Mouse (Mus musculus) limb, embryonic 14.5 days (tissue): ENCODE measurements around the gene Ptbp3. TPM values are rescaled to one million over a fixed set of nuclear protein-coding genes. Genes with fewer than 3 reads are reported as not detected.
"Not testable (repeated sequence)": the region's sequence is repeated elsewhere in the genome, so short reads cannot be mapped to it uniquely, and the experiment has no call there.

ENCODE experiments used
- ATAC-seq: fragments of 200-750 bp; cut with Nextera tagmentation; 2 replicates; pipeline ENCODE4 v1.8.0; 2017; ENCODE audit warnings: low read depth, moderate number of reproducible peaks, moderate TSS enrichment; ENCODE audit not compliant: low FRiP score
- DNase-seq: peaks from one replicate; pipeline ENCODE4 v3.0.0-alpha.2; 2015; ENCODE audit warnings: low spot score
- H3K27ac ChIP-seq: fragments of 300-500 bp; sonication (generic); replicated peaks from 2 replicates; pipeline ENCODE4 v1.5.1; 2014; ENCODE audit warnings: low read depth, mild to moderate bottlenecking, low read length, moderate library complexity, mixed read lengths
- H3K27me3 ChIP-seq: fragments of 300-500 bp; sonication (generic); 2 replicates; pipeline ENCODE4 v1.6.1; 2014; ENCODE audit warnings: low read length, mixed read lengths; ENCODE audit not compliant: control insufficient read depth, insufficient read depth
- H3K36me3 ChIP-seq: fragments of 300-500 bp; sonication (generic); 2 replicates; pipeline ENCODE4 v1.6.1; 2014; ENCODE audit warnings: mild to moderate bottlenecking, low read length, moderate library complexity, mixed read lengths; ENCODE audit not compliant: control insufficient read depth, insufficient read depth
- H3K4me1 ChIP-seq: fragments of 300-500 bp; sonication (generic); 2 replicates; pipeline ENCODE4 v1.6.1; 2014; ENCODE audit warnings: antibody characterized with exemption, low read length, mixed read lengths; ENCODE audit not compliant: control insufficient read depth, insufficient read depth
- H3K4me2 ChIP-seq: fragments of 300-500 bp; sonication (generic); replicated peaks from 2 replicates; pipeline ENCODE4 v1.6.1; 2014; ENCODE audit warnings: low read depth, mild to moderate bottlenecking, low read length, moderate library complexity; ENCODE audit not compliant: severe bottlenecking
- H3K4me3 ChIP-seq: fragments of 300-500 bp; sonication (generic); replicated peaks from 2 replicates; pipeline ENCODE4 v1.5.1; 2014; ENCODE audit warnings: low read length
- H3K9ac ChIP-seq: fragments of 300-500 bp; sonication (generic); 2 replicates; pipeline ENCODE4 v1.6.1; 2014; ENCODE audit warnings: mild to moderate bottlenecking, low read depth, low read length, moderate library complexity; ENCODE audit not compliant: severe bottlenecking
- H3K9me3 ChIP-seq: fragments of 300-500 bp; sonication (generic); 2 replicates; pipeline ENCODE4 v1.6.1; 2016; ENCODE audit warnings: low read length; ENCODE audit not compliant: control insufficient read depth
- POLR2A ChIP-seq: fragments of 200-500 bp; IDR thresholded peaks from 2 replicates; pipeline ENCODE4 v1.8.0; 2012; ENCODE audit warnings: inconsistent platforms, mild to moderate bottlenecking, moderate library complexity, borderline replicate concordance; ENCODE audit not compliant: insufficient read depth, insufficient read length; ENCODE audit errors: extremely low read depth
- WGBS: fragments of 180-500 bp; shearing (Covaris S2); extraction: QIAGEN DNeasy Blood & Tissue Kit; methylation state at CpG from one replicate; pipeline ENCODE4 v1.1.7; 2014; 5-methylcytosine and 5-hydroxymethylcytosine counted together
- polyA plus RNA-seq, 2 experiments: library from polyadenylated mRNA; depleted of rRNA in 1 of 2; stranded (reverse) in 1 of 2; unstranded in 1 of 2; fragments of >200 nt; fragmentation: Nextera tagmentation in 1 of 2; extraction: Ambion mirVana in 1 of 2; gene quantifications; 2 replicates each; pipeline versions ENCODE4 v1.2.1 to v1.2.3; 2012 to 2014

Gene Ptbp3
- polyA plus RNA-seq, 2 experiments: 27.1 to 53.1 TPM

DNA sequence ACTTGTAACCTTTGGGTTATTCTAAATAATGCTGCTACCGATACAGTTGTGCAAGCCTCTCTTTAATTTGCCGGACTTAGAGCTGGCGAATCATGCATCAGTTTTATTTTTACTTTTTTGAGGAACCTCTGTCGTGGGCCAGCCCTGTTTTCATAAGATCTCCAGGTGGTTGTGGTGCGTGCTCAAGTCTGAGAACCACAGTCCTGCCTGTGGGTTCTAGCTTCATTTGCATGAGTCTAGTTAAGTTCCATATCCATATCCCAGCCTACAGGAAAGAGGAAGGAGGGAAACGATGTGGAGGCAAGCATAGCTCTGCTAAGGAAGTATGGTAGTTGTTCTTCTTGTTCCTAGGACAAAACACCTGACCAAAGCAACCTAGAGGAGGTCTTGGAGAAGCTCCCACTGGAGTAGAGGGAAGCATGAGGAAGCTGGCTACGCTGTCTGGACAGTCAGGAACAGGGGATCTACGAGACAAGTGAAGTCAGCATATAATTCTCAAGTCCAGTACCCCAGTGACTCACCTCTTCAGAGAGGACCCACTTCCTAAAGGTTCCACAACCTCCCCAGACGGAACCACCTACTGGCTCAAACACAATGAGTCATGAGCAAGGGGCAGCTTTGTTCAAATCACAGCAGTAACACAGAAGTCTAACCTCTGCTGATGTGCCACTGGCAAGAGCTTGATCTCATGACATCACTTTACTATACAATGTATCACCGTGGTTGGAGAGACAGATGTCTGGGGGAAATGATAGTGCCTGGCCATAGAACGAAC, 26.2 kb upstream of the Ptbp3 start:
- Histone ChIP-seq H3K4me2 (no peak overlapping the region), H3K27ac (no peak overlapping the region), H3K9me3 (no peaks in the 10 kb centered on the region), H3K4me3 (no peak overlapping the region), H3K36me3 (no peaks in the 10 kb centered on the region), H3K4me1 (peaks cover 4% of the 10 kb centered on the region; the same call in 1 of the 2 replicates), H3K9ac (no peak overlapping the region), H3K27me3 (no peaks in the 10 kb centered on the region)
- WGBS: 83% methylated on average over 11 of the region's 11 CpGs
- ATAC-seq (no peak), DNase-seq (no peak)
- TF ChIP-seq POLR2A: no peak

DNA sequence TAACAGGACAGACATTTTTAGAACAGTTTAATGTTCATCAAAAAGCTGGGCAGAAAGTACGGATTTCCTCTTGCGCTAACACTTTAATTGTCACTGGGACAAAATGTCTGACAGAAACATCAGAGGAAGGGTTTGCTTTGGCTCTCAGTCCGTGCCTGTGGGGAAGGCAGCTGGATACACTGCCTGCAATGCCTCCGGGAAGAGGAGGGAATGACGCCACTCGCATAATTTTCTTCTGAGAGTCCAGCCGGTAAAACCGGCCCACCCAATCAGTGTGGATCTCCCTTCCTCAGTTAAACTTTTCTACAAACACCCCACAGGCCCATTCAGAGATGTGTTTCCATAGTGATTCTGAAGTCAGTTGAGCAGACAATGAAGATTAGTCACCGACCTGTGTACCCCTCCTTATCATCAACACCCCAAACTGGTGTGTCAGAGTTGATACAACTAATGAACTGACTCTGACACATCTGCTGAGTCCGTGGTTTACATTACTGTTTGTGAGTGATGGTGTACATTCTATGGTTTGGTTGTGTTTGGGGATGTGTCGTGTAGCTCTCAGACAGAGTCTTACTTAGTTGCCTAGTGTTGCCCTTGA, 23.5 kb upstream of the Ptbp3 start:
- Histone ChIP-seq H3K4me1 (no peaks in the 10 kb centered on the region), H3K4me3 (no peak overlapping the region), H3K9ac (no peak overlapping the region), H3K27ac (no peak overlapping the region), H3K27me3 (no peaks in the 10 kb centered on the region), H3K36me3 (no peaks in the 10 kb centered on the region), H3K9me3 (no peaks in the 10 kb centered on the region), H3K4me2 (no peak overlapping the region)
- 85% methylated on average over 11 of the region's 11 CpGs for WGBS
- ATAC-seq (no peak), DNase-seq (no peak)
- TF ChIP-seq POLR2A: no peak

DNA sequence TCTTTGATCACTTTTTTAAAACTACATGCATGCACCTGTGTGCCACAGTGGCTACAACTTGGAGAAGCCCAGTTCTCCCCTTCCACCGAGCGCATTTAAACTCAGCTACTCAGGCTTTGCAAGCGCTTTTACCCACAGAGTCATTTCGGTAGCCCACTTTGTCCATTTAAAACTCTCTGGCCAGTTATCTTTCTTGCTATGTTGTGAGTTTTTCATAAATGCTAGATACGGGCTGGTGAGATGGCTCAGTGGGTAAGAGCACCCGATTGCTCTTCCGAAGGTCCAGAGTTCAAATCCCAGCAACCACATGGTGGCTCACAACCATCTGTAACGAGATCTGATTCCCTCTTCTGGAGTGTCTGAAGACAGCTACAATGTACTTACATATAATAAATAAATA, 21.4 kb upstream of the Ptbp3 start:
- H3K4me3 ChIP-seq, H3K27ac ChIP-seq, H3K9ac ChIP-seq, H3K4me1 ChIP-seq, H3K27me3 ChIP-seq, ATAC-seq, H3K4me2 ChIP-seq, H3K36me3 ChIP-seq, H3K9me3 ChIP-seq, DNase-seq: not testable (repeated sequence)
- 90% methylated on average over 7 of the region's 8 CpGs for WGBS

DNA sequence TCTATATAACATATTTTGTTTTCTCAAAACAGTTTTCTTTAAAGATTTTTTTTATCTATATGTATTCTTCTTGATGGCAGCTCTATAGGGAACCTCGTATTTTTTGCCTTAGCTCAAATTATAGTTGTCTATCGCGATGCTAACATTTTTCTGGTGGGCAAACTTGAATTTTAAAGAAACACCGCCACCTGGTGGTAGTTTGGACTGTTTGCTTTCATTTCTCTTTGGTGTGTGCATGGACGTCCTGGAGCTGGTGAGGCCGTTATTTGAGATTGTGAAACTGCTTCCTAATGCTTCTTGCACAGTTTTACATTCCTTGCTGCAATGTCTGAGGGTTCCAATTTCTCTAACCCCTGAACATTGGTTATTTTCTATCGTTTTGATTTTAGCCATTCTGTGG, 20.4 kb upstream of the Ptbp3 start:
- no peaks in the 10 kb centered on the region for H3K4me1 ChIP-seq
- no peak for TF ChIP-seq POLR2A
- H3K9ac ChIP-seq: no peak overlapping the region
- peak; percentile 60; the same call in 1 of the 2 replicates for ATAC-seq
- no peak overlapping the region for H3K27ac ChIP-seq
- H3K36me3 ChIP-seq: no peaks in the 10 kb centered on the region
- peak; percentile 88 for DNase-seq
- H3K4me2 ChIP-seq: no peak overlapping the region
- no peaks in the 10 kb centered on the region for H3K9me3 ChIP-seq
- H3K4me3 ChIP-seq: no peak overlapping the region
- 5% methylated on average over 7 of the region's 7 CpGs for WGBS
- no peaks in the 10 kb centered on the region for H3K27me3 ChIP-seq

DNA sequence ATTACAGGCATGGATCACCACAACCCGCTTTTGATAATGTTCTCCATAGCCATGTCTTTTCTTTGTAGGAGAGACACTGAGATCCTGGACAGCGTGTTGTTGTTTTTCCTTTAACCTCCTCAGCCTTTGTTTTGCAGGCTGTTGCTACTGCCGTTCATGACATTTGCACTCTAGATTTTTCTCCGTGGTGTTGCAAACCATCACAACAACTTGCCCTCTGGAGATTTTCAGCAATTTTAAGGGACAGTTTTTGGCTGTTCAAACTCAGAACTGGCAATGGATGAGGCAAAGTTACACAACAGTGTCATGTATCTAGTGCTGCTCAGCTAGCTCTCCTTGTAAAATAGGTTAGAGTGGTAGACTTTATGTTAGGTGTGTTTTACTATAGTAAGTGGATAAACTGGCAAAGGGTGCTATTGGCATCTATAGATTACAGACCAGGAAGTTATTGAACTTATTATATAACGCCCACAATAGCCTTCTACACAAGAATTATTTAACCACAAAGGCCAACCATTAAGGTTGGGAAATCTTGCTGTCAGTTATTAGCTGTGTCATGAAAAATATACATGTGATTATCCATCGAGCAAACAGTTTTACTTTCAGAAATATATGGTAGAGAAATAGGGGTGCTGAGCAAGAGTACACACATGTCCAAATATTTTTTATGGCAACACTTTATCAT, 18.6 kb upstream of the Ptbp3 start:
- whole genome bisulfite sequencing: 81% methylated on average over 6 of the region's 6 CpGs
- H3K9ac ChIP-seq: no peak overlapping the region
- H3K27ac ChIP-seq: no peak overlapping the region
- H3K4me2 ChIP-seq: no peak overlapping the region
- H3K9me3 ChIP-seq: no peaks in the 10 kb centered on the region
- no peaks in the 10 kb centered on the region for H3K36me3 ChIP-seq
- no peak for TF ChIP-seq POLR2A
- H3K27me3 ChIP-seq: no peaks in the 10 kb centered on the region
- no peak overlapping the region for H3K4me3 ChIP-seq
- ATAC-seq: no peak
- no peak for DNase-seq
- no peaks in the 10 kb centered on the region for H3K4me1 ChIP-seq
